8 mouse cellular contexts compared by ENCODE assay signal in the genomic region with DNA sequence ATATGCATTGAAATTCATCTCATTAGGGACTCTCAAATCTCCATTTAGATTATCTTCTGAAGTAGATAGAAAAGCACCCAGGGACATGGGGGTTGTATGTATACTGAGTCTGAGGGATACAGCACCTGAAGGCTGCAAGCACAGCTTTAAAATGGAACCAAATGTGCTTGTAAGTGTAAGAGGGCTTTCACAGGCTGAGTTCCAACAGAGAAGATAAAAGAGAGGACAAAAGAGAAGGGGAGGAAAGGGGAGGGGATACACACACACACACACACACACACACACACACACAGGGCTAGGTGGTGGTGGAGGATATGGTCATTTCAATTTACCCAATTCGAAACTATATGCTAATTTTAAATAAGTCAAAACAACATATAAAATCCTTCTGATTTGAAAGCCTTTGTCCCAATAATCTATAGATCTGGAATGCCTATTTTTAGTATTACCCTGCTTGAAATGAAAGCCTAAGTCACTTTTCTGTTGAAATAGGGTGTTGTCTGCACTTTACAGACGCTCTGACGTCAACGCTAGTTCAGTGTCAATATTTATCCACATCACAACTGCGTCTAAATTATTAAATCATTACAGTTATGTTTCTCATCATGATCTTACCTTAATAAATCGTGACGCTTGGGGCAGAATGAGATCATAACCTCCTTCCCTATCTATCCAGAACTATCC.
DNase-seq lines count a peak whose midpoint lies in the region; ATAC-seq lines count a peak whose summit lies in the region.

No protein-coding gene starts in this region.

- H3K9me3 ChIP-seq in kidney, embryonic 16.5 days (ENCODE audit: low read length), result no peaks in the 10 kb centered on the region
- H3K9me3 ChIP-seq in forebrain, embryonic 10.5 days, result no peaks in the 10 kb centered on the region
- H3K9me3 ChIP-seq in neural tube, embryonic 12.5 days, result no peaks in the 10 kb centered on the region

- WGBS in kidney, embryonic 16.5 days, result 8% methylated on average over 7 of the region's 7 CpGs
- WGBS in forebrain, embryonic 10.5 days, result 13% methylated on average over 7 of the region's 7 CpGs
- 3% methylated on average over 7 of the region's 7 CpGs for WGBS in large intestine, adult 2 months
- 7% methylated on average over 7 of the region's 7 CpGs for WGBS in neural tube, embryonic 12.5 days

- H3K4me2 ChIP-seq in kidney, embryonic 16.5 days (replicated peaks; ENCODE audit: low read depth, low read length), result peak overlapping the region; percentile 22; the same call in 1 of the 2 replicates
- peak overlapping the region; percentile 53 for H3K4me2 ChIP-seq in neural tube, embryonic 12.5 days (replicated peaks)

- DNase-seq in kidney, adult 8-10 months, result no peak
- no peak for DNase-seq in forebrain, embryonic 10.5 days (ENCODE audit: extremely low spot score, low spot score)
- peak; percentile 21 for DNase-seq in large intestine, adult 2 months (ENCODE audit: low read depth, low spot score)
- DNase-seq in right cerebral cortex, postnatal 4 days, result no peak
- DNase-seq in adrenal gland, postnatal 25 days, result no peak
- no peak for DNase-seq in cerebellum, adult 18-20 months

- H3K4me3 ChIP-seq in kidney, embryonic 16.5 days (ENCODE audit: low read length), result no peak overlapping the region
- peak overlapping the region; percentile 34 for H3K4me3 ChIP-seq in forebrain, embryonic 10.5 days
- H3K4me3 ChIP-seq in neural tube, embryonic 12.5 days, result no peak overlapping the region

- H3K4me1 ChIP-seq in kidney, embryonic 16.5 days (ENCODE audit: insufficient read depth, low read length), result no peaks in the 10 kb centered on the region
- peaks cover 20% of the 10 kb centered on the region for H3K4me1 ChIP-seq in forebrain, embryonic 10.5 days
- peaks cover 8% of the 10 kb centered on the region for H3K4me1 ChIP-seq in neural tube, embryonic 12.5 days

- no peak for ATAC-seq in kidney, embryonic 16.5 days (ENCODE audit: low FRiP score, low TSS enrichment)
- ATAC-seq in neural tube, embryonic 12.5 days (ENCODE audit: low FRiP score, low read depth), result peak; percentile 72

- no peak overlapping the region for H3K9ac ChIP-seq in kidney, embryonic 16.5 days (replicated peaks; ENCODE audit: low read length)
- H3K9ac ChIP-seq in neural tube, embryonic 12.5 days, result no peak overlapping the region

- no peaks in the 10 kb centered on the region for H3K27me3 ChIP-seq in kidney, embryonic 16.5 days (ENCODE audit: insufficient read depth, low read length)
- no peaks in the 10 kb centered on the region for H3K27me3 ChIP-seq in forebrain, embryonic 10.5 days (ENCODE audit: poor library complexity, severe bottlenecking)
- H3K27me3 ChIP-seq in neural tube, embryonic 12.5 days (replicated peaks), result no peaks in the 10 kb centered on the region

- H3K36me3 ChIP-seq in kidney, embryonic 16.5 days (ENCODE audit: insufficient read depth, low read length), result no peaks in the 10 kb centered on the region
- no peaks in the 10 kb centered on the region for H3K36me3 ChIP-seq in forebrain, embryonic 10.5 days (replicated peaks)
- H3K36me3 ChIP-seq in neural tube, embryonic 12.5 days, result no peaks in the 10 kb centered on the region

- no peak overlapping the region for H3K27ac ChIP-seq in kidney, embryonic 16.5 days (ENCODE audit: low read length)
- peak overlapping the region; percentile 75 for H3K27ac ChIP-seq in forebrain, embryonic 10.5 days
- no peak overlapping the region for H3K27ac ChIP-seq in neural tube, embryonic 12.5 days
